Mouse (Mus musculus) frontal cortex, postnatal 10 days (tissue): ENCODE measurements at regions not wholly inside any gene's neighbourhood (a gene's known extent, or its start where the extent isn't known, plus 50 kb on each side); places are given as distances from the start of the nearest gene placed in this dataset.
A peak's percentile ranks its signal among the peaks of the same experiment; 100 is the strongest.

Source experiments
- DNase-seq, 2 experiments: peaks; one replicate each; pipeline ENCODE4 v3.0.0; 2022; ENCODE audit warnings: low spot score in 2 of 2, mixed read lengths in 1 of 2

- no peak for DNase-seq
Observed at GRCm38 (mm10) chr16:75663871-75664270, 71.2 kb downstream of the Rbm11 start.

- DNase-seq, result peak in 1 of 2 experiments; percentile 3
Observed at GRCm38 (mm10) chr16:75667589-75667988, 74.9 kb downstream of the Rbm11 start.

GRCm38 (mm10) chr16:75672112-75672511 lies 79.5 kb downstream of the Rbm11 start:
- no peak for DNase-seq

DNA sequence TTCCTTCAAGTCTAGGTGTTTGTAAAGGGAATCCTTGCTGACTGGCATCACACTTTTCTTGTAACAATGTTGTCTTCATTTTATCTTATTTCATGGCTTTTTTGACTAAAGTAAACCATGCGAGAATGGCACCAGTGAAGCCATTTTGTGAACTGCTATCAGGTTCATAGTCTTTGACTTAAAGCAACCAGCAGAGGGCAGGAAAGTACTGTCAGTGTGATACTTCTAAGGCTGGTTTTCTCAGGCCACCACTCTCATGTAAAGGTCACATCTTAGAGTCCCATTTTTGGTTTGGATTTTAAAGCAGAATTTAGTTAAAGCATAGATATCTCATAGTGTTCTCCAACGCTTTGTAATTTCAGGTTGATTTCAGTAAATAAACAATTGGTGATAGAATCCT lies 83.2 kb downstream of the Rbm11 start:
- DNase-seq, result peak in 1 of 2 experiments; percentile 6

DNA sequence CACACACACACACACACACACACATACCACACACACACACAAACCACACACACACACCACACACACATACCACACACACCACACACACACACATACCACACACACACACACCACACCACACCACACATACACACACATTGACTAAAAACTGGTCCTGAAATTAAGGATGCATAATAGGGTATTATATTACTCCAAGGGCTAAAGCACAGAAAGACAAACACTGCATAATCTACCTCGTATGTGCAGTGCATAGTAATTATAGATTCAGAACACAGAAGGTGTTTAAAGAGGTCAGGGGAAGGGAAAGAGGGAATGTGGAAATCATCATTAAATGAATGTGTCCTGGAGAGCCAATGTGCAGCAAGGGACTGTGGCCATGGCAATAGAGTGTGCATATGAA lies 84.5 kb downstream of the Rbm11 start:
- DNase-seq, result no peak
